9 mouse cellular contexts compared by ENCODE assay signal in genomic region chr13:81641289-81642045, GRCm38 (mm10). TPM values are rescaled to one million over a fixed set of nuclear protein-coding genes. Genes with fewer than 3 reads are reported as not detected.
DNase-seq lines count a peak whose midpoint lies in the region; ATAC-seq lines count a peak whose summit lies in the region.
"Had no signal": no experiment of that assay in that cellular context is flagged by ENCODE, and none has a peak within 500 bp of the region (broad histone marks: within the 10 kb centered on the region; RNA-seq: fewer than 3 reads in every experiment).

No protein-coding gene starts in this region.

- peaks cover 4% of the 10 kb centered on the region; the same call in 1 of the 2 replicates for H3K4me1 ChIP-seq in embryonic facial prominence, embryonic 12.5 days

- ATAC-seq in cerebellum, adult (ENCODE audit: insufficient number of reproducible peaks, low FRiP score, low TSS enrichment) = peak; percentile 56; the same call in 1 of the 2 replicates
- ATAC-seq in embryonic facial prominence, embryonic 12.5 days (ENCODE audit: insufficient number of reproducible peaks, insufficient read depth, low FRiP score, low TSS enrichment) = peak; percentile 72

- no peak overlapping the region for H3K4me3 ChIP-seq in embryonic facial prominence, embryonic 12.5 days

- no peaks in the 10 kb centered on the region for H3K36me3 ChIP-seq in embryonic facial prominence, embryonic 12.5 days

- H3K9me3 ChIP-seq in embryonic facial prominence, embryonic 12.5 days = no peaks in the 10 kb centered on the region

- H3K9ac ChIP-seq in embryonic facial prominence, embryonic 12.5 days = no peak overlapping the region

- 8% methylated on average over 8 of the region's 8 CpGs for WGBS in embryonic facial prominence, embryonic 12.5 days

- peak overlapping the region; percentile 30; the same call in 1 of the 2 replicates for H3K4me2 ChIP-seq in embryonic facial prominence, embryonic 12.5 days (replicated peaks)

- peak overlapping the region; percentile 84 for H3K27ac ChIP-seq in embryonic facial prominence, embryonic 12.5 days
- H3K27ac ChIP-seq: macrophage had no signal

- no peak for DNase-seq in cerebellum, adult 11-12 months
- peak; percentile 34 for DNase-seq in adrenal gland, adult 2 months
- peak; percentile 45 to 52 for DNase-seq in heart, postnatal 14 days
- DNase-seq in layer of hippocampus, postnatal 10 days (ENCODE audit: low spot score in 2 of 2) = peak; percentile 62 to 78
- peak; percentile 20 for DNase-seq in lung, postnatal 25 days (ENCODE audit: low spot score)
- peak; percentile 25 for DNase-seq in right cerebral cortex, postnatal 25 days

- H3K27me3 ChIP-seq in embryonic facial prominence, embryonic 12.5 days = no peaks in the 10 kb centered on the region

- intact Hi-C loops in heart, postnatal 14 days (cut with DNase I) = loop anchor here (5.0 kb wide), 2 partner anchors 121 to 204 kb away; no protein-coding TSS in a partner anchor

RNA-seq across cellular contexts. Expression of gene Adgrv1, which starts 8.5 kb away (rescaled TPM):
- total RNA-seq in adrenal gland, adult 2 months (2021) = 1 to 10 TPM; 1.2 to 2.0 TPM
- polyA plus RNA-seq in adrenal gland, adult 2 months (2012; rRNA removed) = 0.58 and 0.79 TPM in 2 replicates
- polyA plus RNA-seq in embryonic facial prominence, embryonic 12.5 days (2016; fragmentation: Nextera tagmentation; extraction: Ambion mirVana) = 5.0 and 7.2 TPM in 2 replicates
- total RNA-seq in heart, postnatal 14 days (2021) = under 1 TPM; 0.14 to 0.34 TPM
- total RNA-seq in layer of hippocampus, postnatal 10 days (2021) = 1 to 10 TPM; 5.9 to 6.0 TPM
- polyA plus RNA-seq: macrophage had no signal

RNA-seq across cellular contexts. Expression of gene Lysmd3, which starts 16.0 kb away (rescaled TPM):
- 10 to 100 TPM; 21.3 to 23.4 TPM for total RNA-seq in adrenal gland, adult 2 months (2021)
- polyA plus RNA-seq in adrenal gland, adult 2 months (2012; rRNA removed) = 1.7 and 2.5 TPM in 2 replicates
- polyA plus RNA-seq in embryonic facial prominence, embryonic 12.5 days (2016; fragmentation: Nextera tagmentation; extraction: Ambion mirVana) = 28.2 and 33.0 TPM in 2 replicates
- total RNA-seq in heart, postnatal 14 days (2021) = 10 to 100 TPM; 13.1 to 19.0 TPM
- 10 to 100 TPM in 1 of 2 experiments, 1 to 10 TPM in 1; 8.7 to 13.1 TPM for total RNA-seq in layer of hippocampus, postnatal 10 days (2021)
